Mouse (Mus musculus): ENCODE data around the gene Clic5. TPM values are rescaled to one million over a fixed set of nuclear protein-coding genes. Genes with fewer than 3 reads are reported as not detected.
A peak's percentile ranks its signal among the peaks of the same experiment; 100 is the strongest.

Gene Clic5
- polyA plus RNA-seq, 1 experiment from 2014 or later = 20.8 TPM

DNA sequence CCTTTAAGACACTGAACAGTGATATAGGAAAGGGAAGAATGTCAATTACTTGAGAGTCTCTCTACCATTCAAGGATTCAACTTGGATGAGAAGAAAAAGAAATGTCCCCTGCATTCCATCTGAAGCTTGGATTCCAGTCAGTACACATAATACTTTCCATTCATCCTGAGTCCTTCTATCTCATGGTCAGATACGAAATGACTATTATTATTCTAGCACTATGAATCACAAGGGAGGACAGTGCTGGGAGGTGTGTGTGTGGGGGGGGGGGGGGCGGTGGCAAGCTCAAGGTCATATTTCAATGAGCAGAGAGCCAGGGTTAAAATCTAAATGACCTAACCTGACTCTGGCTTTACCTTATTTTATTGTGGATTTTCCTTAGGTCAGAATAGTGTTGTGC lies 31.6 kb downstream of the Clic5 start:
- no peak for TF ChIP-seq CTCF (IDR thresholded peaks at IDR 0.05; ENCODE audit: low read depth)

DNA sequence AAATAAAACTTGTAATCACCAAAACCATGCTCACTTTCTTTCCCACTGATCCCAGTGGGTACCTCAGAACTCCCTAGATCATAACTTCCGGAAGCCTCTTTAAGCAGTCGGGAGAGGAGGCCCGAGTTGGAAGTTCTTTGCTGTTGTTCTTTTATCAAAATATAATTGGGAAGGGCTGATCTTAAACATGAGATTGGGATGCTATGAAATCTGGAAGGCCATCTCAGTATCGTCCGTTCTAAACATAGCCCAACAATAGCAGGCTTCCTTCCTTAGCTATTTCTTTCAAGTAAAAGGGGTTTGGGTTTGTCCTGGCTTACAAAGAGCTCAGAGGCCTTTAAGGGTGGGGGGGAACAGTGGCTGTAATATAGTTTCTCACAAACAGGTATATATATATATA lies 40.0 kb downstream of the Clic5 start:
- Histone ChIP-seq H3K9me3 (ENCODE audit: control insufficient read depth) (no peaks in the 10 kb centered on the region), H3K27ac (ENCODE audit: low read depth, low read length) (no peak overlapping the region), H3K27me3 (replicated peaks; ENCODE audit: control insufficient read depth, insufficient read depth, low read length) (no peaks in the 10 kb centered on the region), H3K9ac (ENCODE audit: low read depth, low read length) (no peak overlapping the region), H3K36me3 (ENCODE audit: control insufficient read depth, insufficient read depth) (no peaks in the 10 kb centered on the region), H3K4me1 (replicated peaks; ENCODE audit: control insufficient read depth, insufficient read depth, low read length) (no peaks in the 10 kb centered on the region), H3K4me3 (ENCODE audit: low read depth, low read length) (no peak overlapping the region), H3K4me2 (replicated peaks; ENCODE audit: low read depth) (no peak overlapping the region)
- WGBS = 90% methylated on average over 5 of the region's 5 CpGs
- ATAC-seq = no peak
- no peak for TF ChIP-seq CTCF (IDR thresholded peaks at IDR 0.05; ENCODE audit: low read depth)

More for the DNA sequence above, 31.6 kb downstream of the Clic5 start:
- no peak overlapping the region for H3K4me2 ChIP-seq (replicated peaks; ENCODE audit: low read depth)
- no peaks in the 10 kb centered on the region for H3K27me3 ChIP-seq (replicated peaks; ENCODE audit: control insufficient read depth, insufficient read depth, low read length)
- no peak for ATAC-seq
- no peak overlapping the region for H3K27ac ChIP-seq (ENCODE audit: low read depth, low read length)
- H3K9me3 ChIP-seq (ENCODE audit: control insufficient read depth) = no peaks in the 10 kb centered on the region
- no peaks in the 10 kb centered on the region for H3K4me1 ChIP-seq (replicated peaks; ENCODE audit: control insufficient read depth, insufficient read depth, low read length)
- WGBS = 53% methylated on average over 2 of the region's 2 CpGs
- H3K4me3 ChIP-seq (ENCODE audit: low read depth, low read length) = no peak overlapping the region
- no peaks in the 10 kb centered on the region for H3K36me3 ChIP-seq (ENCODE audit: control insufficient read depth, insufficient read depth)
- no peak overlapping the region for H3K9ac ChIP-seq (ENCODE audit: low read depth, low read length)

DNA sequence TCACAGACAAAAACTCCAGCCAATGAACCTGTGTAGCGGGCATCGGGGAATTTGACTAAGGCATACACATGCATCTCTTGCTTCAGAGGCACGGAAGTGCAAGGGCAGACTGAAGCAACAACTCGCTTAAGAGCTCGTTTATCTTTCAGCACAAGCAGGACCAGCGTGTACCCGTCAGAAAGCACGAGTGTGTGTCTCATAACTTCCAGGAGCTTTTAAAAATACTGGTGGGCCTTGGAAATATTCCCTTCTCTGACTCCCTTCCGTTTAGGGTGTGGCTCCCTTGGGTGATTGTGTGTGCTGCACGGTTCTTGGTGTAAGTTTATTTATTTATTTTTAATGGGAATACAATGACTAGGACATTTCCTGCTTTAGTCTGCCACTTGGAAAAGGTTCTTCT lies 41.7 kb downstream of the Clic5 start:
- Histone ChIP-seq H3K27me3 (replicated peaks; ENCODE audit: control insufficient read depth, insufficient read depth, low read length) (no peaks in the 10 kb centered on the region), H3K9ac (ENCODE audit: low read depth, low read length) (no peak overlapping the region)
- ATAC-seq = no peak

DNA sequence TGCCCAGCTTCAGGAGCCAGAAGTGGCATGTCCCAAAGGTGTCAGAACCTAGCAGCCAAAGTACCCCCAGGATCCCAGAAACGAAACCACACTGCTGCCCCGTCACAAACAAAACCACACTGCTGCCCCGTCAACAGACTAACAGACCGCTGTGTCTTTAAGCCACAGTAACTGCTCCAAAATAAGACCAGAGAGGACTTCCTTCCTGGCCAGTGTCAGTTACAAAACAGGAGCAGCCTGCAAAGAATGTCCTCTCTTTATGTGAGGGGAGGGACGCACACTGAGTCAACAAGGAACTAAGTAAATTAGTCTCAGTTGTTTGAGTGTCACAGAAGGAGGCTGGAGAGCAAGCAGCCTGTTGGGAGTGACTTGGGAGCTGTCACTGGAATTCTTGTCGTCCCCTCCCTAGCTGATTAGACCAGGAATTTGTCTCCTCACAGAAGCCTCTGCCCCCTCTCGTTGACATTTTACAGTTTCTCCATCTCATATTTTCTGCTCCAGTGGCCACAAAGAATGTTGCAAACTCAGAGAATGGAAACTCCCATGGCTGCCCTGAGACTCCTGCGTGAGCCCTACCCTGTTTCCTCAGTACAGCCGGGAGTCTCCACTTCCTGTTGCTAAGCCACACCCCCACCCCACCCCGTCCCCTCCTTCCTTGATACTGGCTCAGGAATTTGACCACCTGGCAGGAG lies 50.8 kb downstream of the Clic5 start:
- peak; percentile 90 for ATAC-seq
- no peak overlapping the region for H3K4me3 ChIP-seq (ENCODE audit: low read depth, low read length)
- no peaks in the 10 kb centered on the region for H3K27me3 ChIP-seq (replicated peaks; ENCODE audit: control insufficient read depth, insufficient read depth, low read length)
- peaks cover 4% of the 10 kb centered on the region; the same call in 1 of the 2 replicates for H3K36me3 ChIP-seq (ENCODE audit: control insufficient read depth, insufficient read depth)
- H3K27ac ChIP-seq (ENCODE audit: low read depth, low read length) = peak overlapping the region; percentile 78
- H3K9ac ChIP-seq (ENCODE audit: low read depth, low read length) = peak overlapping the region; percentile 31; the same call in 1 of the 2 replicates
- H3K4me1 ChIP-seq (replicated peaks; ENCODE audit: control insufficient read depth, insufficient read depth, low read length) = peaks cover 7% of the 10 kb centered on the region; the same call in 1 of the 2 replicates
- no peak for TF ChIP-seq CTCF (IDR thresholded peaks at IDR 0.05; ENCODE audit: low read depth)
- peak overlapping the region; percentile 46 for H3K4me2 ChIP-seq (replicated peaks; ENCODE audit: low read depth)
- H3K9me3 ChIP-seq (ENCODE audit: control insufficient read depth) = no peaks in the 10 kb centered on the region
- 9% methylated on average over 10 of the region's 10 CpGs for WGBS

More for the DNA sequence above, 41.7 kb downstream of the Clic5 start:
- no peaks in the 10 kb centered on the region for H3K36me3 ChIP-seq (ENCODE audit: control insufficient read depth, insufficient read depth)
- 61% methylated on average over 10 of the region's 10 CpGs for WGBS
- no peak overlapping the region for H3K4me2 ChIP-seq (replicated peaks; ENCODE audit: low read depth)
- peak overlapping the region; percentile 24; the same call in 1 of the 2 replicates for H3K27ac ChIP-seq (ENCODE audit: low read depth, low read length)
- no peaks in the 10 kb centered on the region for H3K9me3 ChIP-seq (ENCODE audit: control insufficient read depth)
- TF ChIP-seq CTCF (IDR thresholded peaks at IDR 0.05; ENCODE audit: low read depth) = no peak
- no peak overlapping the region for H3K4me3 ChIP-seq (ENCODE audit: low read depth, low read length)
- H3K4me1 ChIP-seq (replicated peaks; ENCODE audit: control insufficient read depth, insufficient read depth, low read length) = no peaks in the 10 kb centered on the region; the same call in 1 of the 2 replicates

DNA sequence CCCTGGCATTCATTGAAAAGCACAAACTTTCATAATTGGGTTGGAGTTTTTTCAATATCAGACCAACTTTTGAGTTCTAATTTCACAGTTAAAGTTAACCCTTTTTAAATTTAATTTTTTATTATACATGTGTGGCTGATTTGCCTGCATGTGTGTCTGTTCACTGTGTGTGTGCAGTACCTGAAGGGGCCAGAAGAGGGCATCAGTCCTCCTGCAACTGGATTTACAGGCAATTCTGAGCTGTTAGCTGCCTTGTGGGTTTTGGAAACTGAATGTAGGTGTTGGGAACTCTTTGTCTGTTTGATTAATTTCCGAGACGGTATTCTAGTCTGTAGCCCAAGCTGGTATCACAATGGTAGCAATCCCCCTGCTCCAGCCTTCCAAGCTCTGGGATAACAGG lies 52.4 kb downstream of the Clic5 start:
- ATAC-seq = no peak
- Histone ChIP-seq H3K9me3 (ENCODE audit: control insufficient read depth) (no peaks in the 10 kb centered on the region), H3K4me1 (replicated peaks; ENCODE audit: control insufficient read depth, insufficient read depth, low read length) (peaks cover 7% of the 10 kb centered on the region; the same call in 1 of the 2 replicates), H3K4me3 (ENCODE audit: low read depth, low read length) (no peak overlapping the region), H3K27ac (ENCODE audit: low read depth, low read length) (no peak overlapping the region), H3K27me3 (replicated peaks; ENCODE audit: control insufficient read depth, insufficient read depth, low read length) (no peaks in the 10 kb centered on the region), H3K9ac (ENCODE audit: low read depth, low read length) (no peak overlapping the region), H3K4me2 (replicated peaks; ENCODE audit: low read depth) (no peak overlapping the region), H3K36me3 (ENCODE audit: control insufficient read depth, insufficient read depth) (peaks cover 4% of the 10 kb centered on the region; the same call in 1 of the 2 replicates)
- TF ChIP-seq CTCF (IDR thresholded peaks at IDR 0.05; ENCODE audit: low read depth) = peak; percentile 56
- 96% methylated on average over 2 of the region's 2 CpGs for WGBS

DNA sequence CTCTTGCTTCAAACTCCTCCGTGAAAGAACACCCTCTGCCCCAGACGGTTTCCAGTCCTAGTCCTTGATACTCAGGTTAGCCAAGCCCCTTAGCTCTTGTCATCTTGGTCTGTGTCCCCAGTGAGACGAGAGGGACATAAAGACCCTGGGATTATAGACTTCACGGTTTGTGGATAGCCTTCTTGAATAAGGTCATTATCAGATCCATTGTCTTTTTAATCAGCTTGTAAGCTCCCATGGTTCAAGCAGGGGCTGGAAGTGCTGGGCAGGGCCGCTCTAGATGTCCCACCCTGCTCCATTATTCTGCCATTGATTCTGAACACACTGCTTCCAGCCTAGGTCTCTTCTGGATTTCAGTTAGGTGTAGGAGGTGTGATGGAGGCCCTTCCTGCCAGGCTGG lies 55.7 kb downstream of the Clic5 start:
- 66% methylated on average over 5 of the region's 5 CpGs for WGBS
- peaks cover 3% of the 10 kb centered on the region; the same call in 1 of the 2 replicates for H3K36me3 ChIP-seq (ENCODE audit: control insufficient read depth, insufficient read depth)
- H3K9me3 ChIP-seq (ENCODE audit: control insufficient read depth) = no peaks in the 10 kb centered on the region
- H3K27me3 ChIP-seq (replicated peaks; ENCODE audit: control insufficient read depth, insufficient read depth, low read length) = no peaks in the 10 kb centered on the region
- no peak overlapping the region for H3K9ac ChIP-seq (ENCODE audit: low read depth, low read length)
- no peak overlapping the region for H3K4me2 ChIP-seq (replicated peaks; ENCODE audit: low read depth)
- TF ChIP-seq CTCF (IDR thresholded peaks at IDR 0.05; ENCODE audit: low read depth) = no peak
- no peak overlapping the region for H3K4me3 ChIP-seq (ENCODE audit: low read depth, low read length)
- H3K4me1 ChIP-seq (replicated peaks; ENCODE audit: control insufficient read depth, insufficient read depth, low read length) = no peaks in the 10 kb centered on the region
- ATAC-seq = no peak
- H3K27ac ChIP-seq (ENCODE audit: low read depth, low read length) = no peak overlapping the region

All from intestine, postnatal 0 days (tissue).